Mouse (Mus musculus) testis, adult 2 months (tissue): ENCODE measurements at regions not wholly inside any gene's neighbourhood (a gene's known extent, or its start where the extent isn't known, plus 50 kb on each side); places are given as distances from the start of the nearest gene placed in this dataset.

ENCODE experiments used
- CTCF ChIP-seq: fragments of 200-500 bp; IDR thresholded peaks from 2 replicates; pipeline ENCODE4 v1.5.1; 2012; ENCODE audit warnings: low read depth, mild to moderate bottlenecking, inconsistent platforms, low read length, moderate library complexity; ENCODE audit not compliant: control insufficient read depth, insufficient read depth, insufficient replicate concordance
- POLR2A ChIP-seq: fragments of 200-500 bp; IDR thresholded peaks from 2 replicates; pipeline ENCODE4 v1.6.1; 2012; ENCODE audit warnings: low read depth, mild to moderate bottlenecking, inconsistent platforms, low read length, moderate library complexity; ENCODE audit not compliant: control insufficient read depth

- TF ChIP-seq POLR2A (no peak), CTCF (no peak)
These were observed 116.7 kb downstream of the Olig3 start for GRCm38 (mm10) chr10:19472949-19473535.
